Mouse (Mus musculus) forebrain, embryonic 11.5 days (tissue): ENCODE results near the gene Olfr643. TPM values are rescaled to one million over a fixed set of nuclear protein-coding genes. Genes with fewer than 3 reads are reported as not detected.

Experiments
- ATAC-seq: fragments of 200-750 bp; cut with Nextera tagmentation; replicated peaks from 2 replicates; pipeline ENCODE4 v1.8.0; 2017; ENCODE audit warnings: moderate TSS enrichment; ENCODE audit not compliant: low FRiP score
- DNase-seq: peaks from one replicate; pipeline ENCODE4 v3.0.0-alpha.2; 2017; ENCODE audit warnings: low spot score
- H3K27ac ChIP-seq: fragments of 300-500 bp; sonication (generic); 2 replicates; pipeline ENCODE4 v1.5.1; 2014; ENCODE audit warnings: low read depth, low read length
- H3K27me3 ChIP-seq: fragments of 300-500 bp; sonication (generic); 2 replicates; pipeline ENCODE4 v1.6.1; 2014; ENCODE audit warnings: mild to moderate bottlenecking, low read length, mixed read lengths; ENCODE audit not compliant: control insufficient read depth, insufficient read depth
- H3K36me3 ChIP-seq: fragments of 300-500 bp; sonication (generic); 2 replicates; pipeline ENCODE4 v1.6.1; 2014; ENCODE audit warnings: mild to moderate bottlenecking, low read length, moderate library complexity, mixed read lengths; ENCODE audit not compliant: control insufficient read depth, insufficient read depth
- H3K4me1 ChIP-seq: fragments of 300-500 bp; sonication (generic); replicated peaks from 2 replicates; pipeline ENCODE4 v1.6.1; 2014; ENCODE audit warnings: low read length, mixed read lengths; ENCODE audit not compliant: control insufficient read depth, insufficient read depth
- H3K4me2 ChIP-seq: fragments of 300-500 bp; sonication (generic); 2 replicates; pipeline ENCODE4 v1.6.1; 2014; ENCODE audit warnings: low read depth, mild to moderate bottlenecking, low read length, moderate library complexity, mixed read lengths; ENCODE audit not compliant: severe bottlenecking
- H3K4me3 ChIP-seq: fragments of 300-500 bp; sonication (generic); 2 replicates; pipeline ENCODE4 v1.5.1; 2014; ENCODE audit warnings: low read depth, low read length
- H3K9ac ChIP-seq: fragments of 300-500 bp; sonication (generic); 2 replicates; pipeline ENCODE4 v1.6.1; 2014; ENCODE audit warnings: low read length
- H3K9me3 ChIP-seq: fragments of 300-500 bp; sonication (generic); 2 replicates; pipeline ENCODE4 v1.6.1; 2016; ENCODE audit warnings: low read length, mixed read lengths; ENCODE audit not compliant: control insufficient read depth
- WGBS: fragments of 180-500 bp; shearing (Covaris S2); extraction: QIAGEN DNeasy Blood & Tissue Kit; methylation state at CpG from one replicate; pipeline ENCODE4 v1.1.7; 2014; 5-methylcytosine and 5-hydroxymethylcytosine counted together
- polyA plus RNA-seq: library from polyadenylated mRNA; unstranded; fragments of >200 nt; fragmentation: Nextera tagmentation; extraction: Ambion mirVana; gene quantifications from 2 replicates; pipeline ENCODE4 v1.2.1, GENCODE M21; 2014

The Olfr643 gene
- polyA plus RNA-seq, 1 experiment from 2014 or later: not detected

DNA sequence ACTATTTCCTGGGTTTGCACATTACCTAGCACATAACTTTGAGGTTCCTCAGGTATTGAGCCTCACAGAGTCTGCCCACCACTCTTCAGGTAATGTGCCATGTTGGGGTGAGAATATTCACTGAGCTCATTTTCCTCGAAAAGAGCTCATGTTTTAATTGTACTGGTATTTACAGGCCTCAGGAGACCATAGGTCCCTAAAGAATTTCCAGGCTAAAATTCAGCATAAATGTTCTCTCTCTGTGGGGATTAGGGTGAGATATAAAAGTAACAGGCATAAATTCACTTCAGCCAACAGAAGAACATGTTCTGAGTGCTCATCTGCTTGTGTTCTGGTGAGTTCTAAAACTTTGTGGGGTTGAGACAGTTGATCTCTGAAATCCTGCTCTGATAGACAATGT is 102.1 kb downstream of the Olfr643 start, which contains the start of gene Olfr641:
Olfr641 (plus strand) TSS at position 301 of the 400 bp plus-strand sequence.
- Histone ChIP-seq H3K4me3 (no peak within 1 kb of the TSS), H3K36me3 (no peaks in the 10 kb centered on the region), H3K27ac (no peak within 1 kb of the TSS), H3K9ac (no peak within 1 kb of the TSS), H3K9me3 (no peaks in the 10 kb centered on the region), H3K4me1 (no peaks in the 10 kb centered on the region), H3K4me2 (no peak within 1 kb of the TSS), H3K27me3 (no peaks in the 10 kb centered on the region)
- WGBS: 80% methylated on average over 1 of the region's 1 CpGs
- ATAC-seq (no peak), DNase-seq (no peak)

DNA sequence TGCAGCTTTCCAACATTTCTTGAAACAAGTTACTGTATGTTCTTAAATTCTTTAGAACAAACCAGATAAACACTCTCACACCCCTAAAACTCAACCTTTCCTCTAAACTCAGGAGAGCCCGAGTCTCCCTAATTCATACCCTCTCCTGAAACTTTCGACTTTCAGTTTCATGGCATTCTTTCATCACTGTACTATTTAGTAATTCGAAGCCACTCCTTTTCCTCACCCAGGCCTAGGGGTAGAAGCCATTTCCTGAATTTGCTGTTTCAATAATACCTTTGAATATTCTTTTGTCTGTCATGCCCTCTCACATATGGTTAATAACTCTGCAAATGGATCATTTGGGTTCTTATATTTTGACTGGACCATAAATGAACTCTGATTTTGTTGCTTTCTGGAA is 110.2 kb downstream of the Olfr643 start:
- Histone ChIP-seq H3K4me1 (no peaks in the 10 kb centered on the region), H3K9ac (no peak overlapping the region), H3K4me3 (no peak overlapping the region), H3K36me3 (no peaks in the 10 kb centered on the region), H3K27ac (no peak overlapping the region), H3K4me2 (no peak overlapping the region), H3K27me3 (no peaks in the 10 kb centered on the region), H3K9me3 (no peaks in the 10 kb centered on the region)
- ATAC-seq (no peak), DNase-seq (no peak)
- 81% methylated on average over 3 of the region's 3 CpGs for WGBS

DNA sequence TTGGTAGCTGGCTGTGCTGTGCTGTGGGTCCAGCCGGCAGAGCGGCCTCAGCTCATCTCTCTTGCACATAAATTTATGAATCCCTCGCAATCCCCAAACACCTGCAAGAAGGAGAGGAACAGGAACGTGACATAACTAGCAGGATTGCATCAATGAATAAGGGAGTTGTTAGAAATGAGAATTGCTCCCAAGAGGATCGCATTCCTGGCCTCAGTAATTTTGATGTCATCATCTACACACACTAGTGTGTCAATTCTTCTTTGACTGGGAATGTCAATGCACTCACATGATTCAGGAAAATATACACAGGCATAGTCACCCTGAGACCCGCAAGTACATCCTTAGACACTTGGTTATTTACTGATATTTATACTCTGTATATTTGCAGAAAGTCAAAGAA is 111.7 kb downstream of the Olfr643 start, which contains the start of gene Olfr640:
Olfr640 (minus strand) TSS at position 101 of the 400 bp plus-strand sequence.
- no peaks in the 10 kb centered on the region for H3K27me3 ChIP-seq
- no peaks in the 10 kb centered on the region for H3K36me3 ChIP-seq
- no peak within 1 kb of the TSS for H3K4me3 ChIP-seq
- WGBS: 86% methylated on average over 6 of the region's 6 CpGs
- no peaks in the 10 kb centered on the region for H3K4me1 ChIP-seq
- ATAC-seq (no peak), DNase-seq (no peak)
- H3K9me3 ChIP-seq: no peaks in the 10 kb centered on the region
- H3K9ac ChIP-seq: no peak within 1 kb of the TSS
- no peak within 1 kb of the TSS for H3K4me2 ChIP-seq
- no peak within 1 kb of the TSS for H3K27ac ChIP-seq

DNA sequence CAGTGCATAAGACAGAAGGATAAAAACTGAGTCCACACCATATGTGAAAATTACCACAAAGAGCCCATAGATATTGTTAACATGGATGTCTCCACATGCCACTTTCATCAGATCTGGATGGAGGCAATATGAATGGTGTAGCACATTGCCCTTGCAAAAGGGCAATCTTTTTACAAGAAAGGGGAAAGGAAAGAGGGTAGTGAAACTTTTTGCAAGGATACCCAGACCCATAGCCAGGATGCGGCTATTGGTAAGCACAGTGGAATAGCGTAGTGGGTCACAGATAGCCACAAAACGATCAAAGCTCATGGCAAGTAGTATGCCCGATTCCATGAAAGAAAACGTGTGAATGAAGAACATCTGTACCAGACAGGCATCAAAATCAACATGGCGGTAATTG is 115.6 kb downstream of the Olfr643 start:
- Histone ChIP-seq H3K27me3 (no peaks in the 10 kb centered on the region), H3K27ac (no peak overlapping the region), H3K9me3 (no peaks in the 10 kb centered on the region), H3K4me2 (no peak overlapping the region), H3K36me3 (no peaks in the 10 kb centered on the region), H3K9ac (no peak overlapping the region), H3K4me3 (no peak overlapping the region), H3K4me1 (no peaks in the 10 kb centered on the region)
- DNase-seq: no peak
- ATAC-seq: no peak
- WGBS: 88% methylated on average over 6 of the region's 6 CpGs

DNA sequence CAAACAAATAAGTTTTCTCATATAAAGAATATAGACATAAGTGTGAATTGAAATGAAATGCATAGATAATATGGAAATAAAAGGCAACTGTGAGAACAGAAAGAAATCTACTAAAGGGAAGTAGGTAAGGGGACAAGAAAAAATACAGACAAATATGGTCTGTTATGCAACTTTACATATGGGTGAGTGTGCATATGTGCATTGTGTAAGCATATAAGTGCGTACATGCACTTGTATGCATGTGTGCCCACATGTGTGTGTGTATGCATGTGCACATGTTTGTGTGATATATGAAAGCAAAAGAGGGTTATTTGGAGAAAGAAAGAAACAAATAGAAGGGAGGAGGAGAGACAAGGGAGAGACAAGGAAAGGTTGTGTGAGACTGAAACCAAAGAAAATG is 118.3 kb downstream of the Olfr643 start:
- H3K27me3 ChIP-seq: no peaks in the 10 kb centered on the region
- ATAC-seq (no peak), DNase-seq (no peak)
- no peak overlapping the region for H3K27ac ChIP-seq
- H3K36me3 ChIP-seq: no peaks in the 10 kb centered on the region
- H3K4me2 ChIP-seq: no peak overlapping the region
- H3K9ac ChIP-seq: no peak overlapping the region
- H3K4me1 ChIP-seq: no peaks in the 10 kb centered on the region
- H3K9me3 ChIP-seq: no peaks in the 10 kb centered on the region
- WGBS: 91% methylated on average over 1 of the region's 1 CpGs
- no peak overlapping the region for H3K4me3 ChIP-seq

DNA sequence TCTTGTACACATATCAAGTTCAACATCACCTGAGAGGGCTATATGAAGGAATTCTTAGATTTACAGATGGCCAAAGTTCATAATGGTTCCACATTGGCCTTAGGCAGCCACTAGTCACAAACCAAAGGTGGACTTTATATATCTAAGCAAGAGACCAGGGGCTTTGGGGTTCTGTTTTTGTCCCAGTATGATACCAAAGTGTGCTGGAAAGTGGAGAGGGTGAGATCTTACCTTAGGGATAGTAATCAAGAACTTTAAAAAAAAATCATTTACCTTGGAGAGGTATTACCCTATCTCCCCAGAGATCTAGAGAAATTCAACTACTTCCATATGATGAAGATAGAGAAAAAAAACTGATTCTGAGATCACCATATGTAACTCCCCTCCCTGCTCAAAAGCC is 120.0 kb downstream of the Olfr643 start, which contains the start of gene Olfr639:
Olfr639 (minus strand) TSS at position 101 of the 400 bp plus-strand sequence.
- no peak within 1 kb of the TSS for H3K4me3 ChIP-seq
- H3K4me1 ChIP-seq: no peaks in the 10 kb centered on the region
- H3K27ac ChIP-seq: no peak within 1 kb of the TSS
- H3K27me3 ChIP-seq: no peaks in the 10 kb centered on the region
- H3K4me2 ChIP-seq: no peak within 1 kb of the TSS
- no peaks in the 10 kb centered on the region; the same call in 1 of the 2 replicates for H3K9me3 ChIP-seq
- ATAC-seq (no peak), DNase-seq (no peak)
- no peaks in the 10 kb centered on the region for H3K36me3 ChIP-seq
- no peak within 1 kb of the TSS for H3K9ac ChIP-seq

DNA sequence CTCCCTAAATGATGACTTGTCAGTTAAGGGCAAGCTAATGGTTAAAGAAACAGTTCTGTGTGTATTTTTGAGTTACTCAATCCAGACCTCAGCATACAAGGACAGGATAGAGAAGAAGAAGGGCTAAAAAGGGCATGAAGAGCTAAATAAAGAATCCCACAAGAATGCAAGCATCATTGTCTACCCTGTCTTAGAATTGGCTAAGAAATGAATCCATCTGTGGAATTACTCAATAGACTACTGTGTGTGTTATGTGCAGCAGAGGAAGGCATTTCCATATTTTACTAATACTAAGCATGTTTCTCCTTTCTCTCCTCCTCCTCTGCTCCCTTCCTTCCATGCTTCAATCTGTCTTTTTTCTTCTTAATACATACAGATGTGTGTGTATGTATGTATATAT is 138.1 kb downstream of the Olfr643 start:
- ATAC-seq (no peak), DNase-seq (no peak)
- Histone ChIP-seq H3K4me3 (no peak overlapping the region), H3K36me3 (no peaks in the 10 kb centered on the region), H3K4me2 (no peak overlapping the region), H3K9me3 (no peaks in the 10 kb centered on the region), H3K9ac (no peak overlapping the region), H3K4me1 (no peaks in the 10 kb centered on the region), H3K27me3 (no peaks in the 10 kb centered on the region), H3K27ac (no peak overlapping the region)

DNA sequence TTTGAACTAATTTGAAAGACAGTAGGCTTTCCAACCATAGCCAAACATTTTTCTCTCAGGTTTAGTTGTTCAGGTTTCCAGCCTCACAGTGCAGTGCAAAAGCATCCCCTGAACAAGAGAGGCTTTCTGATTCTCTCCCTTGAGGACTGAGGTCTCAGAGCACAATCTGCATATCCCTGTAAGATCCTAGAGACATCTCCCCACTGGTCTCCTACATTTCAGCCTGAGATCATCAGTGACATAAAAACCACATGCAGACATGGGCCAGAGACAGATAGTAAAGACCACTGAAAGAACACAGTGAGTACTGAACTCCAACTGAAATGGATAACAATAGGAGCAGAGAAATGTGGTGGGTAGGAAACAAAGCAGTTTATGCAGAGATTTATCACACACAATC is 138.8 kb downstream of the Olfr643 start, which contains the start of gene Olfr638:
Olfr638 (plus strand) TSS at position 301 of the 400 bp plus-strand sequence.
- Histone ChIP-seq H3K9me3 (no peaks in the 10 kb centered on the region), H3K4me3 (no peak within 1 kb of the TSS), H3K4me2 (no peak within 1 kb of the TSS), H3K27ac (no peak within 1 kb of the TSS), H3K36me3 (no peaks in the 10 kb centered on the region), H3K4me1 (no peaks in the 10 kb centered on the region), H3K9ac (no peak within 1 kb of the TSS), H3K27me3 (no peaks in the 10 kb centered on the region)
- ATAC-seq: no peak
- no peak for DNase-seq

DNA sequence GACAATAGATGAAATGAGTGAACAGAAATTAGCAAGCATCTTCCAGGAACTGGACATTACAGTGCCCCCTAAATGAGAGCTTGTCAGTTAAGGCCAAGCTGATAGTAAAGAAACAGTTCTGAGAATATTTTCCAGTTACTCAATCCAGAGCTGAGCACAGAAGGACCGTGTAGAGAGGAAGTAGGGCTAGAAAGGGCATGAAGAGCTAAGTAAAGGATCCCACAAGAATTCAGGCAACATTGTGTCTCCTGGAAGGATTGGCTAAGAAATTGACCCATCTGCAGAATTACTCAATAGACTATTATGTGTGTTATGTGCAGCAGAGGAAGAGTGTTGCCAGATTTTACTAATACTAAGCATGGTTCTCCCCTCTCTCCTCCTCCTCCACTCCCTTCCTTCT is 165.4 kb downstream of the Olfr643 start:
- 76% methylated on average over 1 of the region's 1 CpGs for WGBS
- Histone ChIP-seq H3K27ac (no peak overlapping the region), H3K4me3 (no peak overlapping the region), H3K4me2 (no peak overlapping the region), H3K9ac (no peak overlapping the region), H3K27me3 (no peaks in the 10 kb centered on the region), H3K36me3 (no peaks in the 10 kb centered on the region), H3K4me1 (no peaks in the 10 kb centered on the region), H3K9me3 (no peaks in the 10 kb centered on the region)
- ATAC-seq (no peak), DNase-seq (no peak)
